Mouse (Mus musculus): Measurements from ENCODE around the gene Srgap3.

DNA sequence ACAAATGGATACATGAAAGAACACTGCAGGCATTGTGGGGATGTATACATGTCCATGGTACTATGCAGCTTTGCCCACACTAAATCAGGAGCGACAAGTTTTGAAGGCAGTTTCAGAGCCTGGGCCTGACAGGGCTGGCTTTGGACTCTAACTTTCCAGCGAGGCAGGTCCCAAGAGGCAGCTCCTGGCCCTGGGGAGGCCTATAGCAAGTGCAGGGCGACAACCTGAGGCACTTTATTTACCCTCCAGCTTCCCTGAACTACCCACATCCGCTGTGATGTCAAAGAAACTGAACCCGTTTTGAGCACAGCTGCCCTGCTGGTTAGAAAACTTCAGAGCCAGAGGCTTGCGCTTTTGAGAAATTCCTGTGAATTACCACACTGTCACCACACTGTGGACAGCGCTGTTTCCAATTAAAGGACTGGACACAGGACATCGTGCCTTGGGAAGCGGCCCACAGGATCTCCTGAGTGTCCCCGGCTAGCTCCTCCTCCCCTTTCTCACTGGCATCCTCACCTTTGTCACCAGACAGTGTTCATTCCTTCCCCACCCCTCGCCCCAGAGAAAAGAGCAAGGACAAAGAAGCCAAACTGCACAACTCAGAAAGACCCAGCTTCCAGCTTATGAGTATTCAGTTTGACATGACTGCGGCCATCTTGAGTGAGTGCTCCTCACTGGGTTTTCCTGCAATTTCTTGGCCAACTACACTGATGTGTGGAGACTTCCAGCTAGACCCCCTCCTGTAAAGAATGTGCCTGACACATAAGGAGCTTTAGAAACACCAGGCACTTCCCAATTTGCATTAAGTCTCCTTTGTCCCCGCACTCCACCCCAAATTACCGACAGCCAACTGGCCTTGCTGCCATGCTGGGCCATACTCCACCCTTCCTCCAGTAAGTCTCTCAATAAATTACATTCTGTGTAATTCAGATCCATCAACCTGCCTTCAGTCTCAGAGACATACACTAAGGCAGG is 94.5 kb downstream of the Srgap3 start:
- TF ChIP-seq CTCF (IDR thresholded peaks at IDR 0.05; ENCODE audit: low read depth) (no peak), EP300 (optimal IDR thresholded peaks at IDR 0.05) (no peak)
